8 mouse cellular contexts compared by ENCODE assay signal in the genomic region with DNA sequence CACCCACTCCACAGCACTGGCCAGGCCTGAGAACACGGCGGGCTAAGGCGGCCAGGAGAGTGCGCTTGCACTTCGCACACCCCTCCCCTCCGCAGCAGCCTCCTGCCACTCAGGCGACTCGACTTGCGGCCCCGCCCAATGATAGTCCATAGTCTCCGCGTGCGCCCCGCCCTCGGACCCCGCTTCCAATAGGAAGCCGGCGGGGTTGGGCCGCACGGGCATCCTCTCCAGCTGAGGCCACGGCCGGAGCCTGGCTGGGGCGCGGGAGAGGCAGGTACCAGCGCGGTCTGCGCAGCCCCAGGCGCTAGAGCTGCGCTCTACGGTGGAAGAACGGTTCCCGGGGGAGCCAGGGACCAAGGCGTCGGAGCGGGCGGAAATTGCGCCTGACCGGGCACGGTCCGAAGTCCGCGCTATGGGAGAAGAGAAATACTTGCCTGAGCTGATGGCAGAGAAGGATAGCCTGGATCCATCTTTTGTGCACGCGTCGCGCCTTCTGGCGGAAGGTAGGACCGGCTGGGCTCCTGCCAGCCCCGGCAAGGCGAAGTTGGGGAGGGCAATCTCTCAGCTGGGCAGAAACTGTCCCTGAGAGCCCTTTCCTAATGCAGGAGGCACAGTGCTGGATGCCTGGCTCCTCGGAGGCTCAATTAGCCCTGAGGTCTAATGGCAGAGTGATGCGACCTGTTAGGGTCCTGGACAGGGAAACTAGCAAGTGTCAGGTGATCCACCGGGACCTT. TPM values are rescaled to one million over a fixed set of nuclear protein-coding genes. Genes with fewer than 3 reads are reported as not detected.
DNase-seq lines count a peak whose midpoint lies in the region; ATAC-seq lines count a peak whose summit lies in the region.

A gene (plus strand): TSS at position 209 of the 734 bp plus-strand sequence.

- peak; percentile 99 for ATAC-seq in hindbrain, embryonic 15.5 days (ENCODE audit: low FRiP score, low read depth)
- no peak for ATAC-seq in erythroblast, adult 5-6 weeks (replicated peaks; ENCODE audit: low FRiP score, poor library complexity, severe bottlenecking)

- H3K4me1 ChIP-seq in hindbrain, embryonic 15.5 days (replicated peaks): peaks cover 5% of the 10 kb centered on the region

- H3K27me3 ChIP-seq in hindbrain, embryonic 15.5 days: no peaks in the 10 kb centered on the region

- WGBS in hindbrain, embryonic 15.5 days: under 1% methylated on average over 53 of the region's 53 CpGs

- H3K4me2 ChIP-seq in hindbrain, embryonic 15.5 days: peak within 1 kb of the TSS; percentile 75

- no peaks in the 10 kb centered on the region for H3K36me3 ChIP-seq in hindbrain, embryonic 15.5 days

- DNase-seq in adrenal gland, adult 2 months: peak; percentile 77
- DNase-seq in cerebellum, postnatal 36 days: peak; percentile 92 to 94
- peak; percentile 92 to 94 for DNase-seq in frontal cortex, postnatal 36 days (ENCODE audit: low spot score in 2 of 2)
- peak; percentile 93 for DNase-seq in layer of hippocampus, postnatal 36 days
- peak; percentile 42 for DNase-seq in lung, postnatal 14 days
- peak; percentile 95 for DNase-seq in right cerebral cortex, adult 18-20 months

- peak within 1 kb of the TSS; percentile 88 for H3K27ac ChIP-seq in hindbrain, embryonic 15.5 days (replicated peaks)

- H3K9ac ChIP-seq in hindbrain, embryonic 15.5 days: peak within 1 kb of the TSS; percentile 90

- no peaks in the 10 kb centered on the region for H3K9me3 ChIP-seq in hindbrain, embryonic 15.5 days

- peak within 1 kb of the TSS; percentile 89 for H3K4me3 ChIP-seq in hindbrain, embryonic 15.5 days

RNA-seq across cellular contexts. Expression of the gene that starts here (rescaled TPM):
- total RNA-seq in adrenal gland, adult 2 months (2021): under 1 TPM; 0.55 to 0.84 TPM
- polyA plus RNA-seq in adrenal gland, adult 2 months (2012; rRNA removed): 0.06 and 0.10 TPM in 2 replicates
- polyA plus RNA-seq in hindbrain, embryonic 15.5 days (2015; fragmentation: Nextera tagmentation; extraction: Ambion mirVana): 44.8 and 51.9 TPM in 2 replicates
- 10 to 100 TPM; 16.8 to 17.5 TPM for total RNA-seq in layer of hippocampus, postnatal 36 days (2021)
- not detected in 2 replicates for total RNA-seq in erythroblast, adult 5-6 weeks (2015; ENCODE audit: low replicate concordance)
- not detected in 2 replicates for total RNA-seq in erythroblast, adult 5-6 weeks (2017; ENCODE audit: low replicate concordance)

Comparison
In these comparisons a context has a peak if more than half of its experiments do, and no peak if none do; other contexts are left out.
1. RNA of the gene that starts here (total RNA-seq): 16.8 to 17.5 TPM in layer of hippocampus, postnatal 36 days; 0.55 to 0.84 TPM in adrenal gland, adult 2 months and not detected in erythroblast, adult 5-6 weeks; every median in the first group is over 4 times any median in the second.
2. RNA of the gene that starts here (polyA plus RNA-seq): 44.8 to 51.9 TPM in hindbrain, embryonic 15.5 days; 0.06 to 0.10 TPM in adrenal gland, adult 2 months; every median in the first group is over 10 times any median in the second.
3. Peak in DNase-seq in adrenal gland, adult 2 months; RNA of the gene not detected or under 1 TPM.
4. DNase-seq: peak in every context shown above with its lines; median percentile 95 in right cerebral cortex, adult 18-20 months; 93 in cerebellum, postnatal 36 days; 93 in frontal cortex, postnatal 36 days; 93 in layer of hippocampus, postnatal 36 days; 77 in adrenal gland, adult 2 months; 42 in lung, postnatal 14 days.